Mouse (Mus musculus): Measurements from ENCODE around the gene Apba3. TPM values are rescaled to one million over a fixed set of nuclear protein-coding genes. Genes with fewer than 3 reads are reported as not detected.

Apba3 gene
- polyA plus RNA-seq, 1 experiment from 2014 or later, result 46.2 TPM

- no peak for DNase-seq (ENCODE audit: low spot score)
- 50% methylated on average over 21 of the region's 21 CpGs for WGBS
These were observed 7.4 kb upstream of the Apba3 start for GRCm38 (mm10) chr10:81259225-81259884.

DNA sequence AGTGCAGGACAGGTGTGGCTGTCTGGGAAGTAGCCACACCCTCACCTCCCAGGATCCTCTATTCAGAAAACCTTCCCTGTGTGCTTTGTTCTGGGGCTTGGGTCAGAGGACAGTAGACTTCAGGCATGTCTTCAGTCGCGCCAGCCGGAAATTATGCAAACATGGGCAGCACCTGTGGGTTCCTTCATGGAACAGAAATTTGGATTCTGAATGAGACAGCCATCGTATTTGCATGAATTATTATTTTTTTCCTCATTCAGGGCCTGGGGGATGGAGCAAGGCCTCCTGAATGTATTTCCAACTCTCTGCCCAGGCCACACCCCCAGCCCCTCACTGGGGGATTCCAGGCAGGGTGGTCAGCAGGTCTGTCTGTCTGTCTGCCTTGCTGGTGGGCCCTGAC, 5.7 kb upstream of the Apba3 start:
- Histone ChIP-seq H3K27me3 (ENCODE audit: insufficient read depth, poor library complexity, severe bottlenecking) (peaks cover 53% of the 10 kb centered on the region), H3K9me3 (peaks cover 6% of the 10 kb centered on the region; the same call in 1 of the 2 replicates), H3K4me3 (no peak overlapping the region), H3K36me3 (peaks cover 54% of the 10 kb centered on the region), H3K4me1 (replicated peaks) (peaks cover 46% of the 10 kb centered on the region), H3K27ac (no peak overlapping the region)
- 90% methylated on average over 4 of the region's 4 CpGs for WGBS
- DNase-seq (ENCODE audit: low spot score), result no peak

More at GRCm38 (mm10) chr10:81259225-81259884, 7.4 kb upstream of the Apba3 start:
- H3K4me3 ChIP-seq, result no peak overlapping the region
- peaks cover 40% of the 10 kb centered on the region for H3K36me3 ChIP-seq
- H3K9me3 ChIP-seq, result peaks cover 6% of the 10 kb centered on the region; the same call in 1 of the 2 replicates
- peaks cover 36% of the 10 kb centered on the region for H3K4me1 ChIP-seq (replicated peaks)
- H3K27me3 ChIP-seq (ENCODE audit: insufficient read depth, poor library complexity, severe bottlenecking), result peaks cover 70% of the 10 kb centered on the region
- H3K27ac ChIP-seq, result 0 out of 2 replicates have a peak overlapping the region, but pooled peaks have one; percentile 14

- Histone ChIP-seq H3K27ac (peak overlapping the region; percentile 99; the same call in 1 of the 2 replicates), H3K36me3 (peaks cover 61% of the 10 kb centered on the region), H3K4me1 (replicated peaks) (peaks cover 37% of the 10 kb centered on the region), H3K27me3 (ENCODE audit: insufficient read depth, poor library complexity, severe bottlenecking) (peaks cover 8% of the 10 kb centered on the region), H3K4me3 (peak overlapping the region; percentile 80), H3K9me3 (peaks cover 3% of the 10 kb centered on the region; the same call in 1 of the 2 replicates)
- DNase-seq (ENCODE audit: low spot score), result no peak
- WGBS, result 96% methylated on average over 8 of the region's 8 CpGs
These were observed 1.2 kb upstream of the Apba3 start for GRCm38 (mm10) chr10:81265540-81265939.

DNA sequence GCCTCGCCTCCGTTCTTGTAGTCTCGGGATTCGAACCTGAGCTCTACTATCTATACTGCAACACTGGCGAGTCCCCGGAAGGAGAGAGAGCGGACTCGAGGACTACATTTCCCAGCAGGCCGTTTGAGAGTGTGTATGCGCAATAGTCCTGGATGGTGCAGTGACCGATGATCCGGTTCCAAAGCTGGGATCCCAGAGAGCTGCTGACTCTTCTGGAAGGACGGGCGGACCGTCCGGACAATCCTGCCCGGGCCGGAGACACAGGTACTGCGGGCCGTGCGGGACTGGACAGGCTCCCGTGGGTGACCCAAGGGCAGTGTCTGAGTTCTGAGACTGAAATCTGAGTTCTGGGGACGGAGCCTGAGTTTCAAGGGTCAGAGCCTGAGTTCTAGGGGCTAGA, 1.3 kb downstream of the Apba3 start:
- peaks cover 61% of the 10 kb centered on the region for H3K36me3 ChIP-seq
- WGBS, result 5% methylated on average over 23 of the region's 23 CpGs

GRCm38 (mm10) chr10:81268643-81269412, 2.1 kb downstream of the Apba3 start:
- peak overlapping the region; percentile 89 for H3K27ac ChIP-seq
- peak overlapping the region; percentile 80 for H3K4me3 ChIP-seq
- no peak for DNase-seq (ENCODE audit: low spot score)
- WGBS, result 86% methylated on average over 16 of the region's 16 CpGs
- H3K9me3 ChIP-seq, result no peaks in the 10 kb centered on the region
- H3K36me3 ChIP-seq, result peaks cover 61% of the 10 kb centered on the region
- peaks cover 30% of the 10 kb centered on the region for H3K4me1 ChIP-seq (replicated peaks)
- H3K27me3 ChIP-seq (ENCODE audit: insufficient read depth, poor library complexity, severe bottlenecking), result no peaks in the 10 kb centered on the region

More for the DNA sequence above, 1.3 kb downstream of the Apba3 start:
- peaks cover 30% of the 10 kb centered on the region for H3K4me1 ChIP-seq (replicated peaks)
- DNase-seq (ENCODE audit: low spot score), result peak; percentile 79
- no peaks in the 10 kb centered on the region for H3K27me3 ChIP-seq (ENCODE audit: insufficient read depth, poor library complexity, severe bottlenecking)
- H3K4me3 ChIP-seq, result peak overlapping the region; percentile 80
- no peaks in the 10 kb centered on the region for H3K9me3 ChIP-seq
- H3K27ac ChIP-seq, result peak overlapping the region; percentile 89

DNA sequence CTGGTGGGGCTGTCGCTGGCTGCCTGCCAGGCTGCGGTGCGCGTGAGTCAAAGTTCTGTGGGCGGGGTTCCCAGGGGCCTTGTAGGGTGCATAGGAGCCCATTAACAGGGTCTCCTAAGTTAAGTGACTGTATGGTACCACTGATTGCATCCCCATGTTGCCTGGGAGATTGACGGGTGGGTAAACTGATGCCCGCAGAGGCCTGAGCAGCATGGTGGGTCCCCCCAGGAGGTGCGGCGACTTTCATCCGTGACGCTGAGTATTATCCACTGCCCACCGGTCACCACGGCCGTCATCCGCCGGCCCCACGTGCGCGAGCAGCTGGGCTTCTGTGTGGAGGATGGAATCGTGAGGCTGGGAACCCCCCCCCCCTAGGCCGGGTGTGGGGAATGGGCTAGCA, 5.6 kb downstream of the Apba3 start:
- Histone ChIP-seq H3K4me1 (replicated peaks) (peaks cover 14% of the 10 kb centered on the region), H3K36me3 (peaks cover 59% of the 10 kb centered on the region), H3K27ac (no peak overlapping the region), H3K9me3 (no peaks in the 10 kb centered on the region), H3K4me3 (no peak overlapping the region), H3K27me3 (ENCODE audit: insufficient read depth, poor library complexity, severe bottlenecking) (no peaks in the 10 kb centered on the region)
- no peak for DNase-seq (ENCODE audit: low spot score)
- 95% methylated on average over 21 of the region's 21 CpGs for WGBS

- Histone ChIP-seq H3K27ac (no peak overlapping the region), H3K27me3 (ENCODE audit: insufficient read depth, poor library complexity, severe bottlenecking) (peaks cover 6% of the 10 kb centered on the region; the same call in 1 of the 2 replicates)
- 94% methylated on average over 19 of the region's 19 CpGs for WGBS
These were observed 7.1 kb downstream of the Apba3 start for GRCm38 (mm10) chr10:81273842-81274241.

GRCm38 (mm10) chr10:81277676-81278075, 10.9 kb downstream of the Apba3 start:
- 78% methylated on average over 22 of the region's 22 CpGs for WGBS

More at GRCm38 (mm10) chr10:81273842-81274241, 7.1 kb downstream of the Apba3 start:
- no peak for DNase-seq (ENCODE audit: low spot score)
- Histone ChIP-seq H3K4me1 (replicated peaks) (peaks cover 6% of the 10 kb centered on the region), H3K36me3 (peaks cover 60% of the 10 kb centered on the region), H3K4me3 (0 out of 2 replicates have a peak overlapping the region, but pooled peaks have one; percentile 2), H3K9me3 (no peaks in the 10 kb centered on the region)

DNA sequence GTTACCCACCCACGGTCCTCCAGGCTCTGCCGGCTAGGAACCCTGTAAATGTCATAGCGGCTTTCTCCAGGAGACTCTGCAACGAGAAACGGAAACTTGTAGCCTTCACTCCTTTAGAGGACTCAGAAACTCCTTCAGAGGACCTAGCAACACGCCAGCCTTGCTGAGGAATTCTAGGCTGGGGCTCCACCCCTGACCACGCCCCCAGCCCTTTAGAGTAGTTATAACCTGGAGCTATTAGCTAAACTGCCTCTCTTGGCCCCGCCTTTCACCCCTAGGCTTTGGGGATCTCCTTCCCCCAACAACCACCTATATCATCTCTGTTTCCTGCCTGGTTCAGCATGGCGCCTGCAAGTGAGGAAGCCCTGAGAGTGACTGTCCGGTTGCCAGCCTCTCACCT, 12.7 kb downstream of the Apba3 start:
- H3K27ac ChIP-seq, result no peak overlapping the region
- H3K36me3 ChIP-seq, result peaks cover 12% of the 10 kb centered on the region; the same call in 1 of the 2 replicates
- H3K27me3 ChIP-seq (ENCODE audit: insufficient read depth, poor library complexity, severe bottlenecking), result peaks cover 57% of the 10 kb centered on the region
- H3K4me1 ChIP-seq (replicated peaks), result peaks cover 23% of the 10 kb centered on the region
- 47% methylated on average over 10 of the region's 10 CpGs for WGBS
- H3K4me3 ChIP-seq, result 0 out of 2 replicates have a peak overlapping the region, but pooled peaks have one; percentile 5
- no peak for DNase-seq (ENCODE audit: low spot score)
- H3K9me3 ChIP-seq, result no peaks in the 10 kb centered on the region

More at GRCm38 (mm10) chr10:81277676-81278075, 10.9 kb downstream of the Apba3 start:
- peaks cover 39% of the 10 kb centered on the region for H3K27me3 ChIP-seq (ENCODE audit: insufficient read depth, poor library complexity, severe bottlenecking)
- no peaks in the 10 kb centered on the region for H3K9me3 ChIP-seq
- peaks cover 19% of the 10 kb centered on the region for H3K4me1 ChIP-seq (replicated peaks)
- no peak overlapping the region for H3K4me3 ChIP-seq
- no peak overlapping the region; the same call in 1 of the 2 replicates for H3K27ac ChIP-seq
- H3K36me3 ChIP-seq, result peaks cover 30% of the 10 kb centered on the region
- DNase-seq (ENCODE audit: low spot score), result no peak

- no peak for DNase-seq (ENCODE audit: low spot score)
- Histone ChIP-seq H3K4me1 (replicated peaks) (peaks cover 44% of the 10 kb centered on the region), H3K27ac (peak overlapping the region; percentile 59; the same call in 1 of the 2 replicates), H3K4me3 (peak overlapping the region; percentile 60; the same call in 1 of the 2 replicates), H3K9me3 (no peaks in the 10 kb centered on the region), H3K36me3 (no peaks in the 10 kb centered on the region), H3K27me3 (ENCODE audit: insufficient read depth, poor library complexity, severe bottlenecking) (peaks cover 78% of the 10 kb centered on the region)
- 51% methylated on average over 6 of the region's 6 CpGs for WGBS
These were observed 17.4 kb downstream of the Apba3 start for GRCm38 (mm10) chr10:81284189-81284588.

- H3K4me3 ChIP-seq, result peak overlapping the region; percentile 60
- no peak for DNase-seq (ENCODE audit: low spot score)
These were observed 18.0 kb downstream of the Apba3 start for GRCm38 (mm10) chr10:81284719-81285118.

GRCm38 (mm10) chr10:81285694-81286450, 19.1 kb downstream of the Apba3 start:
- DNase-seq (ENCODE audit: low spot score), result peak; percentile 93
- Histone ChIP-seq H3K27ac (peak overlapping the region; percentile 87), H3K9me3 (no peaks in the 10 kb centered on the region), H3K4me1 (replicated peaks) (peaks cover 39% of the 10 kb centered on the region), H3K4me3 (peak overlapping the region; percentile 60), H3K27me3 (ENCODE audit: insufficient read depth, poor library complexity, severe bottlenecking) (peaks cover 79% of the 10 kb centered on the region), H3K36me3 (no peaks in the 10 kb centered on the region)
- 2% methylated on average over 54 of the region's 54 CpGs for WGBS

More at GRCm38 (mm10) chr10:81284719-81285118, 18.0 kb downstream of the Apba3 start:
- Histone ChIP-seq H3K9me3 (no peaks in the 10 kb centered on the region), H3K36me3 (no peaks in the 10 kb centered on the region), H3K4me1 (replicated peaks) (peaks cover 41% of the 10 kb centered on the region), H3K27ac (peak overlapping the region; percentile 87), H3K27me3 (ENCODE audit: insufficient read depth, poor library complexity, severe bottlenecking) (peaks cover 79% of the 10 kb centered on the region)
- WGBS, result 11% methylated on average over 17 of the region's 17 CpGs

All from hindbrain, embryonic 10.5 days (tissue).